ENCODE assay signal across 11 mouse cellular contexts in genomic region chr17:28384298-28384697, GRCm38 (mm10). TPM values are rescaled to one million over a fixed set of nuclear protein-coding genes. Genes with fewer than 3 reads are reported as not detected.
DNase-seq lines count a peak whose midpoint lies in the region; ATAC-seq and TF ChIP-seq lines count a peak whose summit lies in the region.
"Had no signal": no experiment of that assay in that cellular context is flagged by ENCODE, and none has a peak within 500 bp of the region (broad histone marks: within the 10 kb centered on the region; RNA-seq: fewer than 3 reads in every experiment).

No protein-coding gene starts in this region.

- no peak for ATAC-seq in lung, embryonic 14.5 days (ENCODE audit: insufficient read depth)
- ATAC-seq: hindbrain, embryonic 16.5 days had no signal

- H3K27ac ChIP-seq in lung, embryonic 14.5 days (ENCODE audit: low read depth) = no peak overlapping the region

- no peaks in the 10 kb centered on the region for H3K4me1 ChIP-seq in lung, embryonic 14.5 days (ENCODE audit: insufficient read depth)

- peak; percentile 57 for TF ChIP-seq CTCF in lung, embryonic 14.5 days (IDR thresholded peaks at IDR 0.05; ENCODE audit: low read depth)

- no peak overlapping the region for H3K9ac ChIP-seq in lung, embryonic 14.5 days

- WGBS in lung, embryonic 14.5 days = 56% methylated on average over 4 of the region's 4 CpGs

- no peak overlapping the region for H3K4me3 ChIP-seq in lung, embryonic 14.5 days (ENCODE audit: low read depth, low read length)

- peaks cover 7% of the 10 kb centered on the region for H3K27me3 ChIP-seq in lung, embryonic 14.5 days (ENCODE audit: insufficient read depth, low read length)

- no peaks in the 10 kb centered on the region for H3K36me3 ChIP-seq in lung, embryonic 14.5 days (ENCODE audit: insufficient read depth)

- peak; percentile 58 for DNase-seq in embryo, embryonic 10.5 days (ENCODE audit: low spot score)
- no peak for DNase-seq in embryo, embryonic 9.5 days (ENCODE audit: extremely low spot score)
- peak; percentile 64 for DNase-seq in lung, embryonic 14.5 days
- DNase-seq in lung, adult 18-20 months = no peak
- peak; percentile 91 for DNase-seq in R1 (ENCODE audit: low read depth, low spot score)
- DNase-seq in thymus, postnatal 0 days (ENCODE audit: low spot score) = peak; percentile 58
- DNase-seq in gastrocnemius, adult 18-20 months (ENCODE audit: low spot score) = no peak
- DNase-seq in ovary, adult 18-20 months (ENCODE audit: low spot score) = no peak

- no peaks in the 10 kb centered on the region for H3K9me3 ChIP-seq in lung, embryonic 14.5 days (ENCODE audit: low read depth, low read length)

- H3K4me2 ChIP-seq in lung, embryonic 14.5 days = no peak overlapping the region

RNA-seq across cellular contexts. Expression of gene Tulp1, which starts 19.3 kb away (rescaled TPM):
- polyA plus RNA-seq in lung, embryonic 14.5 days (2014; fragmentation: Nextera tagmentation; extraction: Ambion mirVana) = 3.0 and 3.6 TPM in 2 replicates
- 0.54 and 0.56 TPM in 2 replicates for polyA plus RNA-seq in thymus, postnatal 0 days (2015; fragmentation: Nextera tagmentation; extraction: Ambion mirVana)
- total RNA-seq in gastrocnemius, adult 18-20 months (2021) = not detected
- total RNA-seq: monocyte, adult 5-6 weeks had no signal
- polyA plus RNA-seq: cortical plate, adult 2 months had no signal

RNA-seq across cellular contexts. Expression of gene Tead3, which starts 33.7 kb away (rescaled TPM):
- 11.2 and 11.3 TPM in 2 replicates for polyA plus RNA-seq in lung, embryonic 14.5 days (2014; fragmentation: Nextera tagmentation; extraction: Ambion mirVana)
- 2.1 and 2.2 TPM in 2 replicates for polyA plus RNA-seq in thymus, postnatal 0 days (2015; fragmentation: Nextera tagmentation; extraction: Ambion mirVana)
- 1 to 10 TPM; 5.3 to 6.9 TPM for total RNA-seq in gastrocnemius, adult 18-20 months (2021)
- total RNA-seq: monocyte, adult 5-6 weeks had no signal

RNA-seq across cellular contexts. Expression of gene Rpl10a, which starts 56.0 kb away (rescaled TPM):
- 799 and 802 TPM in 2 replicates for polyA plus RNA-seq in lung, embryonic 14.5 days (2014; fragmentation: Nextera tagmentation; extraction: Ambion mirVana)
- 790 and 815 TPM in 2 replicates for polyA plus RNA-seq in thymus, postnatal 0 days (2015; fragmentation: Nextera tagmentation; extraction: Ambion mirVana)
- 100 to 1,000 TPM; 418 to 419 TPM for total RNA-seq in gastrocnemius, adult 18-20 months (2021)

Comparison
In these comparisons a context has a peak if more than half of its experiments do, and no peak if none do; other contexts are left out.
1. DNase-seq: peak in embryo, embryonic 10.5 days (single experiment), lung, embryonic 14.5 days (single experiment), R1 (single experiment) and thymus, postnatal 0 days (single experiment); none in embryo, embryonic 9.5 days (single experiment), lung, adult 18-20 months (0 of 2), gastrocnemius, adult 18-20 months (single experiment) and ovary, adult 18-20 months (single experiment).